Mouse (Mus musculus) testis, adult 2 months (tissue): Measurements from ENCODE around the gene Mnt. TPM values are rescaled to one million over a fixed set of nuclear protein-coding genes. Genes with fewer than 3 reads are reported as not detected.

Source experiments
- H3K27ac ChIP-seq: fragments of 200-500 bp; 2 replicates; pipeline ENCODE4 v1.5.1; 2012; ENCODE audit warnings: low read depth, low read length; ENCODE audit not compliant: control insufficient read depth, insufficient read depth
- H3K27me3 ChIP-seq: fragments of 200-500 bp; 2 replicates; pipeline ENCODE4 v1.6.1; 2012; ENCODE audit warnings: mild to moderate bottlenecking, low read length, moderate library complexity; ENCODE audit not compliant: control insufficient read depth, insufficient read depth
- H3K36me3 ChIP-seq: fragments of 200-500 bp; 2 replicates; pipeline ENCODE4 v1.6.1; 2012; ENCODE audit warnings: mild to moderate bottlenecking, low read length; ENCODE audit not compliant: control insufficient read depth, insufficient read depth
- H3K4me1 ChIP-seq: fragments of 200-500 bp; 2 replicates; pipeline ENCODE4 v1.6.1; 2012; ENCODE audit warnings: low read length; ENCODE audit not compliant: control insufficient read depth, insufficient read depth
- H3K4me3 ChIP-seq: fragments of 200-500 bp; 2 replicates; pipeline ENCODE4 v1.5.1; 2012; ENCODE audit warnings: low read depth, mild to moderate bottlenecking, low read length, moderate library complexity, mixed read lengths; ENCODE audit not compliant: control insufficient read depth
- CTCF ChIP-seq: fragments of 200-500 bp; IDR thresholded peaks from 2 replicates; pipeline ENCODE4 v1.5.1; 2012; ENCODE audit warnings: low read depth, mild to moderate bottlenecking, inconsistent platforms, low read length, moderate library complexity; ENCODE audit not compliant: control insufficient read depth, insufficient read depth, insufficient replicate concordance
- POLR2A ChIP-seq: fragments of 200-500 bp; IDR thresholded peaks from 2 replicates; pipeline ENCODE4 v1.6.1; 2012; ENCODE audit warnings: low read depth, mild to moderate bottlenecking, inconsistent platforms, low read length, moderate library complexity; ENCODE audit not compliant: control insufficient read depth
- polyA plus RNA-seq: library from polyadenylated mRNA; depleted of rRNA; stranded (reverse); fragments of >200 nt; gene quantifications from 2 replicates; pipeline ENCODE4 v1.2.3, GENCODE M21; 2012

The Mnt gene
- polyA plus RNA-seq, 1 experiment: 42.6 TPM

- no peak overlapping the region for H3K27ac ChIP-seq
- no peak overlapping the region for H3K4me3 ChIP-seq
- H3K27me3 ChIP-seq: no peaks in the 10 kb centered on the region
- no peaks in the 10 kb centered on the region for H3K4me1 ChIP-seq
- TF ChIP-seq POLR2A: no peak
- no peak for TF ChIP-seq CTCF
- no peaks in the 10 kb centered on the region; the same call in 1 of the 2 replicates for H3K36me3 ChIP-seq
These were observed 19.2 kb upstream of the Mnt start for GRCm38 (mm10) chr11:74811538-74811937.

GRCm38 (mm10) chr11:74815795-74816194 lies 14.9 kb upstream of the Mnt start:
- Histone ChIP-seq H3K36me3 (peaks cover 4% of the 10 kb centered on the region), H3K27me3 (no peaks in the 10 kb centered on the region), H3K27ac (no peak overlapping the region), H3K4me3 (no peak overlapping the region), H3K4me1 (no peaks in the 10 kb centered on the region)
- no peak for TF ChIP-seq POLR2A
- no peak for TF ChIP-seq CTCF

GRCm38 (mm10) chr11:74820921-74821320 lies 9.8 kb upstream of the Mnt start:
- Histone ChIP-seq H3K4me1 (no peaks in the 10 kb centered on the region), H3K27ac (no peak overlapping the region), H3K36me3 (peaks cover 4% of the 10 kb centered on the region), H3K4me3 (no peak overlapping the region), H3K27me3 (no peaks in the 10 kb centered on the region)
- no peak for TF ChIP-seq POLR2A
- no peak for TF ChIP-seq CTCF

GRCm38 (mm10) chr11:74821463-74821862 lies 9.3 kb upstream of the Mnt start:
- Histone ChIP-seq H3K27me3 (no peaks in the 10 kb centered on the region), H3K4me1 (no peaks in the 10 kb centered on the region), H3K27ac (no peak overlapping the region), H3K4me3 (no peak overlapping the region), H3K36me3 (peaks cover 4% of the 10 kb centered on the region; the same call in 1 of the 2 replicates)
- TF ChIP-seq POLR2A (no peak), CTCF (no peak)

GRCm38 (mm10) chr11:74822746-74823440 lies 7.8 kb upstream of the Mnt start:
- Histone ChIP-seq H3K4me3 (no peak overlapping the region), H3K27me3 (no peaks in the 10 kb centered on the region), H3K36me3 (peaks cover 1% of the 10 kb centered on the region; the same call in 1 of the 2 replicates), H3K27ac (no peak overlapping the region), H3K4me1 (no peaks in the 10 kb centered on the region)
- TF ChIP-seq POLR2A: no peak
- TF ChIP-seq CTCF: no peak

- no peak for TF ChIP-seq CTCF
- TF ChIP-seq POLR2A: no peak
- Histone ChIP-seq H3K4me3 (no peak overlapping the region), H3K36me3 (no peaks in the 10 kb centered on the region), H3K27ac (no peak overlapping the region), H3K4me1 (peaks cover 8% of the 10 kb centered on the region), H3K27me3 (no peaks in the 10 kb centered on the region)
These were observed 4.6 kb upstream of the Mnt start for GRCm38 (mm10) chr11:74826151-74826550.

- H3K36me3 ChIP-seq: no peaks in the 10 kb centered on the region
- no peak overlapping the region for H3K4me3 ChIP-seq
- peaks cover 13% of the 10 kb centered on the region for H3K4me1 ChIP-seq
- H3K27ac ChIP-seq: no peak overlapping the region
- no peak for TF ChIP-seq POLR2A
- no peak for TF ChIP-seq CTCF
- no peaks in the 10 kb centered on the region for H3K27me3 ChIP-seq
These were observed 4.0 kb upstream of the Mnt start for GRCm38 (mm10) chr11:74826702-74827101.

GRCm38 (mm10) chr11:74827791-74828403 lies 2.8 kb upstream of the Mnt start:
- peaks cover 21% of the 10 kb centered on the region for H3K4me1 ChIP-seq
- H3K27me3 ChIP-seq: no peaks in the 10 kb centered on the region
- H3K27ac ChIP-seq: no peak overlapping the region
- H3K36me3 ChIP-seq: no peaks in the 10 kb centered on the region
- H3K4me3 ChIP-seq: no peak overlapping the region
- TF ChIP-seq CTCF (no peak), POLR2A (no peak)
